Mouse (Mus musculus): ENCODE results near the gene Pdk2. TPM values are rescaled to one million over a fixed set of nuclear protein-coding genes. Genes with fewer than 3 reads are reported as not detected.

The Pdk2 gene
- total and polyA plus RNA-seq, 2 experiments from 2014 or later, result 14.1 to 30.8 TPM

DNA sequence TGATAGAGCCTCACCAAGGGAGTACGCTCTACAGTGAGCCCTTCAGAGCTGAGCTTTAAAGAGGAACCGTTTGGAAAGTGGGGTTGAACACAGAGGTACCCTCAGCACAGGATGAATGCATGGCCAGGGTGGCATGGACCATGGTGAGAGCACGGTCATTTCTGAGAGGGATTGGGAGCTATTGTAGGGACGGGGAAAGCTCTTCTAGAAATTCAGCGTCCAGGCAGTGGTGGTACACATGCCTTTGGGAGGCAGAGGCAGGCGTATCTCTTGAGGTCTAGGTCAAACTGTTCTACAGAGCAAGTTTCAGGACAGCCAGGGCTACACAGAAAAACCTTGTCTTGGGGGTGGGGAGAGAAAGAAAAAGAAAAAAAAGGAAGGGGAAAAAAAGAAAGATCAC is 44.2 kb downstream of the Pdk2 start:
- Histone ChIP-seq H3K4me3 (ENCODE audit: low read depth, low read length) (no peak overlapping the region), H3K4me1 (ENCODE audit: insufficient read depth, low read length) (peaks cover 25% of the 10 kb centered on the region), H3K27me3 (ENCODE audit: insufficient read depth, low read length) (no peaks in the 10 kb centered on the region), H3K27ac (ENCODE audit: low read depth, low read length) (no peak overlapping the region), H3K36me3 (ENCODE audit: insufficient read depth, low read length) (peaks cover 40% of the 10 kb centered on the region), H3K9me3 (ENCODE audit: low read length) (no peaks in the 10 kb centered on the region), H3K4me2 (ENCODE audit: low read depth, low read length, poor library complexity, severe bottlenecking) (no peak overlapping the region), H3K9ac (replicated peaks; ENCODE audit: low read length, poor library complexity, severe bottlenecking) (no peak overlapping the region)
- ATAC-seq (ENCODE audit: low FRiP score) (no peak), DNase-seq (ENCODE audit: low spot score) (no peak)
- TF ChIP-seq CTCF (IDR thresholded peaks at IDR 0.05), result no peak
- 91% methylated on average over 6 of the region's 6 CpGs for WGBS

DNA sequence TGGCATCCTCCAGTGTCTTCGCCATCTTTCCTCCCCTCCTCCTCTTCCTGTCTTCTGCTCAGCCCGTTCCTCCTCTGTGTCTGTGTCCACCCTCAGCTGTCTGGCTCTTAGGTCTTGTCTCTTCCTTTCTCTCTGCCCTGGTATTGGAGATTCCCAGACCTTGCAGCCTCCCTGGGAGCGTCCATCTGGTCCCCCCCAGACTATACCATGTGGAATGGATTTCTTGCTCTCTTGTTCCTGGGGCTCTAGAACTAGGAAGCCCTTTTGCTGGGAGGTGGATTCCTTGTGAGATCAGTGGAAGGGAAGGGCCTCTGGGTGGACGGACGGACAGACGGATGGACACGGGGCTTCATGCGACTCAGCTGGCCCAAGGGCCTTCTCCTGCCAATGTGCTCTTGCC is 45.1 kb downstream of the Pdk2 start:
- ATAC-seq (ENCODE audit: low FRiP score) (no peak), DNase-seq (ENCODE audit: low spot score) (no peak)
- H3K9me3 ChIP-seq (ENCODE audit: low read length), result no peaks in the 10 kb centered on the region
- no peak overlapping the region for H3K4me2 ChIP-seq (ENCODE audit: low read depth, low read length, poor library complexity, severe bottlenecking)
- H3K4me3 ChIP-seq (ENCODE audit: low read depth, low read length), result no peak overlapping the region; the same call in 1 of the 2 replicates
- WGBS, result 86% methylated on average over 8 of the region's 8 CpGs
- H3K9ac ChIP-seq (replicated peaks; ENCODE audit: low read length, poor library complexity, severe bottlenecking), result 0 out of 2 replicates have a peak overlapping the region, but pooled peaks have one; percentile 5
- TF ChIP-seq CTCF (IDR thresholded peaks at IDR 0.05), result no peak
- no peaks in the 10 kb centered on the region for H3K27me3 ChIP-seq (ENCODE audit: insufficient read depth, low read length)
- peaks cover 25% of the 10 kb centered on the region for H3K4me1 ChIP-seq (ENCODE audit: insufficient read depth, low read length)
- peaks cover 33% of the 10 kb centered on the region for H3K36me3 ChIP-seq (ENCODE audit: insufficient read depth, low read length)
- no peak overlapping the region for H3K27ac ChIP-seq (ENCODE audit: low read depth, low read length)

DNA sequence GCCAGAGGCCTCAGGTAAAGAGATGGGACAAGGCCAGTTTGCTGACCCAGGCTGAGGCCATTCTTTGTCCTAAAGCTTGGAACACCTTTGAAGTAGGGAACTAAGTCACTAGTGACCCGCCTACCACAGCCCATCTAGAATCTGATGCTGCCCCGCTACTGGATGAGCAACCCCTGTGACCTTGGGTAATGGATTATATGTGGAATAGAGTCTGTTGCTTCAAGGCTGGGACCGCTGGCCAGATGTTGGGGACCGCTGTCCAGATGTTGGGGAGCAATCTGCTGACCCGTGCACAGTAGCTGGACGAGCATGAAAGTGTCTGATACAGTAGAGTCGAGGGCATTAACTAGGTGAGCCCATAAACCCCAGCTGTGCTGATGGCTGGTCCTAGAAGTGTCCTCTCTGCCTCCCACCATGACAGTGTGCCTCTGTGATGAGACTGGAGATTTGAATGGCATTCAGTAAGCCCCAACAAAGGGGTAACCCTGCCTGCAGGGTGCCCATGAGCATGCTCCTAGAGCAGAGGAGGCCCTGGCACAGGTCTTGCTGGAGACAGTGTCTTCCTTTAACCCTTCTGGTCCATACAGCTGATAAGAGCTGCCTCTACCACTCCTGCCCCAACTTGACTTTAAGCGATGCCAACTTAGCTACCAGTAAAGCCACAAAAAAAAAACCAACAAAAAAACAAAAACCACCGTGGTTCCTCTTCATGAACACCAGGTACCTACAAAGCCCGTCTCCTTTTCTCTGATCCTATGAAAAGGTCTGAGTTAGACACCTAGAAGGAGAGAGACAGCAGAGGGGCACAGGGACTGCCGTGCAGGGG is 46.0 kb downstream of the Pdk2 start:
- H3K9me3 ChIP-seq (ENCODE audit: low read length), result no peaks in the 10 kb centered on the region
- no peak overlapping the region for H3K27ac ChIP-seq (ENCODE audit: low read depth, low read length)
- WGBS, result 78% methylated on average over 11 of the region's 11 CpGs
- TF ChIP-seq CTCF (IDR thresholded peaks at IDR 0.05), result no peak
- DNase-seq (ENCODE audit: low spot score), result no peak
- no peaks in the 10 kb centered on the region for H3K27me3 ChIP-seq (ENCODE audit: insufficient read depth, low read length)
- H3K4me3 ChIP-seq (ENCODE audit: low read depth, low read length), result peak overlapping the region; percentile 94
- peak overlapping the region; percentile 98 for H3K4me2 ChIP-seq (ENCODE audit: low read depth, low read length, poor library complexity, severe bottlenecking)
- no peak for ATAC-seq (ENCODE audit: low FRiP score)
- peak overlapping the region; percentile 91; the same call in 1 of the 2 replicates for H3K9ac ChIP-seq (replicated peaks; ENCODE audit: low read length, poor library complexity, severe bottlenecking)
- peaks cover 30% of the 10 kb centered on the region for H3K4me1 ChIP-seq (ENCODE audit: insufficient read depth, low read length)
- H3K36me3 ChIP-seq (ENCODE audit: insufficient read depth, low read length), result peaks cover 33% of the 10 kb centered on the region

DNA sequence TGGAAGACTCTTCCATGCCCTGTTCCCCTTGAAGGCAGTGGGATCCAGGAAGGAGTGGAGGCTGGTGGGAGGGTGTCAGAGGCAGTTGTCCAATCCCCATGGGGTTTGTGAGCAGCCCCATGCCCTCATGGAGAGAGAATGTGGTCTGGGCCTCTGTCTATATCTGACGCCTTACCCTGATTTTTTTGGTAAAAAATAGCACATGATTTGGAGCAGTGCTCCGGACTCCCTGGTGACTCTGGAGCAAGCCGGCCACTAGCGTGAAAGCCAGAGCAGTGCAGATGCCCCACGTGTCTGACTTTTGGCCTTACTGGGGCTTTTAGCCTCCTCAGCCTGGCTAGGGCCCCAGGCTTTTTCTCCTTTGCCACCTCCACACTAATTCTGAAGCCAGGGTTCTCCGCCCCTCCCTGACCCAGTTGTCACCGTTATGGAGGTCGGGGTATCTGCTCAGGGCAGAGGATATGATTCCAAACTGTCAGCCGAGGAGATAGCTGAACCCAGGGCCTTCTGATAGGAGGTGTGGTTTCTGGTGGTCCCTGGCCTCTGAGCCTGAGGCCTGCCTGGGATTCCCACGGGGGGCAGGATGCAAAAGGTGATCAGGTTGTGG is 46.8 kb downstream of the Pdk2 start:
- no peaks in the 10 kb centered on the region for H3K9me3 ChIP-seq (ENCODE audit: low read length)
- ATAC-seq (ENCODE audit: low FRiP score), result no peak
- 35% methylated on average over 10 of the region's 10 CpGs for WGBS
- H3K36me3 ChIP-seq (ENCODE audit: insufficient read depth, low read length), result peaks cover 25% of the 10 kb centered on the region
- H3K4me1 ChIP-seq (ENCODE audit: insufficient read depth, low read length), result peaks cover 35% of the 10 kb centered on the region
- peak overlapping the region; percentile 94 for H3K4me3 ChIP-seq (ENCODE audit: low read depth, low read length)
- H3K9ac ChIP-seq (replicated peaks; ENCODE audit: low read length, poor library complexity, severe bottlenecking), result peak overlapping the region; percentile 91
- H3K4me2 ChIP-seq (ENCODE audit: low read depth, low read length, poor library complexity, severe bottlenecking), result peak overlapping the region; percentile 98
- no peak for TF ChIP-seq CTCF (IDR thresholded peaks at IDR 0.05)
- no peak for DNase-seq (ENCODE audit: low spot score)
- no peak overlapping the region for H3K27ac ChIP-seq (ENCODE audit: low read depth, low read length)
- no peaks in the 10 kb centered on the region for H3K27me3 ChIP-seq (ENCODE audit: insufficient read depth, low read length)

DNA sequence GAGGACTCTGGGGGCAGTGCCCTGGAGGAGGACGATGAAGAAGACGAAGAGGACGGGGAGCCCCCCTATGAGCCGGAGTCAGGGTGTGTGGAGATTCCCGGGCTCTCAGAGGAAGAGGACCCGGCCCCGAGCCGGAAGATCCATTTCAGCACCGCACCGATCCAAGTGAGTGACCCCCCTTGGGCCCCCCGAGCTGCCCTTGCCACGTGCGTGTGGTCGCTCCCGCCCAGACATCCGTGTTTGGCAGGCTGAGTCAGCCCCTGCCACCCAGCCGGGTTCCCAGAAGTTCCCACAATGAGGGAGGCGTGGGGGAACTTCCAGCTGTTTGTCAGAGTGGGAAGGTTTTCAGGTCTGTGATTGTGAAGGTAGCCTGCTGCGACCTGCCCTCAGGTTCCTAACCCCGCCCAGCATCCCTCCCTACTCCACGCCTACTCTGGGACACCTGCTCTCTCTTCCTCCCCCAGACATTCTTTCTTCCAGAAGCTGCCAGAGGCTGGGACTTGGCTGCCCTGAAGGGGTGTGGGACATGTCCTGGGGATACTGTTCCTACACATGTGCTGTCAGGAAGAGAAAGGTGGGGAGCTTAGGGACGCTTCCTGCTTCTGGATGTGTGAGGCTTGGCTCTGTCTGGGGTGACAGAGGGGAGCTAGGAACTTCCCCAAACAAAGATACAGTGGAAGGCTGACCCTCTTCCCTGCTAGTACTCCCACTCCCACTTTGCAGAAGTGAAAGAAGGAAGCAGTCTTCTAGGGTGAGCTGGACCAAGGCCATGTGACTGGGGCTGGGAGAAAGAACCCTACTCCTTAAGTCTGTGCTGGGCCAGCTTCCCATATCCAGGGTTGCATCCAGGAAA is 48.2 kb downstream of the Pdk2 start:
- H3K36me3 ChIP-seq (ENCODE audit: insufficient read depth, low read length), result peaks cover 19% of the 10 kb centered on the region
- H3K9me3 ChIP-seq (ENCODE audit: low read length), result no peaks in the 10 kb centered on the region
- TF ChIP-seq CTCF (IDR thresholded peaks at IDR 0.05), result no peak
- H3K27ac ChIP-seq (ENCODE audit: low read depth, low read length), result peak overlapping the region; percentile 32; the same call in 1 of the 2 replicates
- H3K4me3 ChIP-seq (ENCODE audit: low read depth, low read length), result peak overlapping the region; percentile 94
- H3K4me1 ChIP-seq (ENCODE audit: insufficient read depth, low read length), result peaks cover 42% of the 10 kb centered on the region
- ATAC-seq (ENCODE audit: low FRiP score), result no peak
- peak; percentile 50 for DNase-seq (ENCODE audit: low spot score)
- peak overlapping the region; percentile 91 for H3K9ac ChIP-seq (replicated peaks; ENCODE audit: low read length, poor library complexity, severe bottlenecking)
- H3K4me2 ChIP-seq (ENCODE audit: low read depth, low read length, poor library complexity, severe bottlenecking), result peak overlapping the region; percentile 98
- H3K27me3 ChIP-seq (ENCODE audit: insufficient read depth, low read length), result no peaks in the 10 kb centered on the region
- under 1% methylated on average over 22 of the region's 22 CpGs for WGBS
